Mouse (Mus musculus): ENCODE results near the gene Pbx3. TPM values are rescaled to one million over a fixed set of nuclear protein-coding genes. Genes with fewer than 3 reads are reported as not detected.

Gene Pbx3
- polyA plus RNA-seq, 1 experiment: 12.2 TPM

- Histone ChIP-seq H3K4me3 (ENCODE audit: insufficient read depth, low read length) (no peak overlapping the region), H3K4me1 (ENCODE audit: control insufficient read depth, insufficient read depth, low read length) (no peaks in the 10 kb centered on the region), H3K27ac (ENCODE audit: insufficient read depth, low read length) (no peak overlapping the region)
- TF ChIP-seq CTCF (IDR thresholded peaks at IDR 0.05; ENCODE audit: extremely low read depth, insufficient read depth, low read length): no peak
- TF ChIP-seq POLR2A (IDR thresholded peaks at IDR 0.05; ENCODE audit: extremely low read depth, insufficient read depth, low read length): no peak
Observed at GRCm38 (mm10) chr2:34347096-34347495, 25.8 kb downstream of the Pbx3 start.

GRCm38 (mm10) chr2:34298664-34299063 is 74.3 kb downstream of the Pbx3 start:
- H3K4me3 ChIP-seq (ENCODE audit: insufficient read depth, low read length): no peak overlapping the region
- no peak for TF ChIP-seq POLR2A (IDR thresholded peaks at IDR 0.05; ENCODE audit: extremely low read depth, insufficient read depth, low read length)
- TF ChIP-seq CTCF (IDR thresholded peaks at IDR 0.05; ENCODE audit: extremely low read depth, insufficient read depth, low read length): no peak
- H3K27ac ChIP-seq (ENCODE audit: insufficient read depth, low read length): no peak overlapping the region
- no peaks in the 10 kb centered on the region for H3K4me1 ChIP-seq (ENCODE audit: control insufficient read depth, insufficient read depth, low read length)

- TF ChIP-seq POLR2A (IDR thresholded peaks at IDR 0.05; ENCODE audit: extremely low read depth, insufficient read depth, low read length) (no peak), CTCF (IDR thresholded peaks at IDR 0.05; ENCODE audit: extremely low read depth, insufficient read depth, low read length) (no peak)
- Histone ChIP-seq H3K4me1 (ENCODE audit: control insufficient read depth, insufficient read depth, low read length) (no peaks in the 10 kb centered on the region), H3K27ac (ENCODE audit: insufficient read depth, low read length) (no peak overlapping the region), H3K4me3 (ENCODE audit: insufficient read depth, low read length) (no peak overlapping the region)
Observed at GRCm38 (mm10) chr2:34298202-34298601, 74.7 kb downstream of the Pbx3 start.

DNA sequence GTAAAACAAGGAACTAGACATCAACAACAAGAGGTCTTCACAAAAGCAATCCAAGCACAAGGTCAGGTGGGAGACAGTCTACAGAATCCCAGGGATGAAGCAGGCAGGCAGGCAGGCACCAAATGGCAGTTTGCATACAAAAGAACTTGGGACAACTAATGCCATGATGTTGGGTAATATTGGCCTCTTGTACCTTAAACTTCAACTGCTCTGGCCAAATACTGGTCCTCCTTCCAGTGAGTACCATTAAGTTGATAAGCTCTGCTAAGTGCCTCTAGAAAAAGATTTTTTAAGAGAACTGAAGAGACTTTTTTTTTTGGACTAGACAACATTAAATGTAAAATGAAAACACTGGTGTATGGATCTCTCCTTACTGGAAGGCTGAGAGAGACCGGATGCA is 83.2 kb downstream of the Pbx3 start:
- no peak overlapping the region for H3K27ac ChIP-seq (ENCODE audit: insufficient read depth, low read length)
- H3K4me1 ChIP-seq (ENCODE audit: control insufficient read depth, insufficient read depth, low read length): no peaks in the 10 kb centered on the region
- TF ChIP-seq CTCF (IDR thresholded peaks at IDR 0.05; ENCODE audit: extremely low read depth, insufficient read depth, low read length): no peak
- no peak for TF ChIP-seq POLR2A (IDR thresholded peaks at IDR 0.05; ENCODE audit: extremely low read depth, insufficient read depth, low read length)
- no peak overlapping the region for H3K4me3 ChIP-seq (ENCODE audit: insufficient read depth, low read length)

DNA sequence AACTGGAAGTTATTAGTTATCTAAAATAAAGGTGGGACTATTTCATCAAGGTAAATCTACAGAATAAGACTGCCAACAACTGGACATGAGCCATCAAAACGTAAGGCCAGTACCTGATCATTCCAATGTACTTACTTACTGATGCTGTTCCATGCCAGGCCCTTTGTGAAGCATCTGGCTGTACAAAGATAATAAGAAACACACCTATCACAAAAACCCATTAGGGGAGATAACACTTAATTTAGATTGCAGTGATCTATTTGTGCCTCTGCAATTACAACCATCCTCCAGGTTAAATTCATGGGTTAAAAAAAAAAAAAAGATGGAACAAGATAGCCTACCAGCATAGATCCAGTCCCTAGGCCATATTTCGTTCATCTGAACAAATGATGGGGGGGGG is 88.7 kb downstream of the Pbx3 start:
- H3K4me1 ChIP-seq (ENCODE audit: control insufficient read depth, insufficient read depth, low read length): no peaks in the 10 kb centered on the region
- TF ChIP-seq CTCF (IDR thresholded peaks at IDR 0.05; ENCODE audit: extremely low read depth, insufficient read depth, low read length): no peak
- TF ChIP-seq POLR2A (IDR thresholded peaks at IDR 0.05; ENCODE audit: extremely low read depth, insufficient read depth, low read length): no peak
- no peak overlapping the region for H3K4me3 ChIP-seq (ENCODE audit: insufficient read depth, low read length)
- H3K27ac ChIP-seq (ENCODE audit: insufficient read depth, low read length): no peak overlapping the region

GRCm38 (mm10) chr2:34280996-34281395 is 91.9 kb downstream of the Pbx3 start:
- Histone ChIP-seq H3K4me1 (ENCODE audit: control insufficient read depth, insufficient read depth, low read length) (no peaks in the 10 kb centered on the region), H3K27ac (ENCODE audit: insufficient read depth, low read length) (no peak overlapping the region), H3K4me3 (ENCODE audit: insufficient read depth, low read length) (no peak overlapping the region)
- TF ChIP-seq CTCF (IDR thresholded peaks at IDR 0.05; ENCODE audit: extremely low read depth, insufficient read depth, low read length): no peak
- TF ChIP-seq POLR2A (IDR thresholded peaks at IDR 0.05; ENCODE audit: extremely low read depth, insufficient read depth, low read length): no peak

DNA sequence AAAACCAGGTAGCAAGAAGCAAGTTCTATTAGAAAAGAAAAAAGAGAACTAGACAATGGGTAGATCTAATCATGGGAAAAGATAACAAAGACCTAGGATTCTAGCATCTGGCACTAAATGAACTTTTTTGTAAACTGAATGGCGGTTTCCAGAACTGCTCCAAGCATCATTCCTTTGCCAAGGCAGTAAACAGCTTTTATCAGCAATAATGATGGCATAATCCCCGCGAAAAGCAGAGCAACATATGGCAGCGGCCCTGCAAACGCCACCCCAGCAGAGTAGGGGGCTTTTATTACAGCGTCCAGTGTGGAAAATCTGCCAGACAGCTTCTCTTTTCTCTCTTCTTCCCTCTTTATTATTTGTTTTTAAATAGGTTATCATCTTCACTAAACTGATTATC is 93.2 kb downstream of the Pbx3 start:
- Histone ChIP-seq H3K27ac (ENCODE audit: insufficient read depth, low read length) (no peak overlapping the region), H3K4me1 (ENCODE audit: control insufficient read depth, insufficient read depth, low read length) (no peaks in the 10 kb centered on the region), H3K4me3 (ENCODE audit: insufficient read depth, low read length) (no peak overlapping the region)
- TF ChIP-seq POLR2A (IDR thresholded peaks at IDR 0.05; ENCODE audit: extremely low read depth, insufficient read depth, low read length) (no peak), CTCF (IDR thresholded peaks at IDR 0.05; ENCODE audit: extremely low read depth, insufficient read depth, low read length) (no peak)

- no peak for TF ChIP-seq POLR2A (IDR thresholded peaks at IDR 0.05; ENCODE audit: extremely low read depth, insufficient read depth, low read length)
- TF ChIP-seq CTCF (IDR thresholded peaks at IDR 0.05; ENCODE audit: extremely low read depth, insufficient read depth, low read length): no peak
- no peak overlapping the region for H3K4me3 ChIP-seq (ENCODE audit: insufficient read depth, low read length)
- H3K4me1 ChIP-seq (ENCODE audit: control insufficient read depth, insufficient read depth, low read length): no peaks in the 10 kb centered on the region
- H3K27ac ChIP-seq (ENCODE audit: insufficient read depth, low read length): no peak overlapping the region
Observed at GRCm38 (mm10) chr2:34275630-34276193, 97.2 kb downstream of the Pbx3 start.

DNA sequence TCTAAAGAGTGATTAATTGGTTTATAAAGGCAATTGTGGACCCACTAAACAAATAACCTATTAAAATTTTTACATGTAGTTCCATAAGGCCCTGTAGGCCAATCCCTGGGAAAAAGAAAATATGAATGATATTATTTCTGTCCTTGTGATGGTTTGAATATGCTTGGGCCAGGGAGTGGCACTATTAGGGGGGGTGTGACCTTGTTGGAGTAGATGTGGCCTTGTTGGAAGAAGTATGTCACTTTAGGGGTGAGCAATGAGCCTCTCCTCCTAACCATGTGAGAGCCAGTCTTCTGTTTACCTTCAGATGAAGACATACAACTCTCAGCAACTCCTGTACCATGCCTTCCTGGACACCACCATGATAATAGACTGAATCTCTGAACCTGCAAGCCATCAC is 110.9 kb downstream of the Pbx3 start:
- no peak overlapping the region for H3K27ac ChIP-seq (ENCODE audit: insufficient read depth, low read length)
- no peak for TF ChIP-seq CTCF (IDR thresholded peaks at IDR 0.05; ENCODE audit: extremely low read depth, insufficient read depth, low read length)
- no peak for TF ChIP-seq POLR2A (IDR thresholded peaks at IDR 0.05; ENCODE audit: extremely low read depth, insufficient read depth, low read length)
- H3K4me3 ChIP-seq (ENCODE audit: insufficient read depth, low read length): no peak overlapping the region
- H3K4me1 ChIP-seq (ENCODE audit: control insufficient read depth, insufficient read depth, low read length): no peaks in the 10 kb centered on the region

DNA sequence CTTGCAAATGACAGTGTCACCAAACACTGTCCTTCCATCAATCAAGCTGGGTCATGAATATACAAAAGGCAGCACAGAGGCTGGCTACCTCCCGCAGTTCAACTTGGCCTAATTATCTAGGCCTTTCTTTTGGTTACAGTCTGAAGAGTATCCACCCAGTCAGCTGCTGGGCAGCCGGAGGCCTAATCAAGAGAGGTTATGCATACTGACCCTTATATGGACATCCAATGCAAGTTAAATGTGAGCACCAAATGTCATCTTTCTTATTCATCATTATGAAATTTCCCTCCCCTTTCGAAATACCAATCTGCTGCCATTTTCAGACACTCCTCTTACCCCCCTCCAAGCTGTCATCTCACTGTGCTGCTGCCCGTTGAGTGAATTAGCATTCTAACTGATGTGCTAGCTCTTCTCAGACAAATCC is 112.3 kb downstream of the Pbx3 start:
- H3K4me3 ChIP-seq (ENCODE audit: insufficient read depth, low read length): no peak overlapping the region
- no peaks in the 10 kb centered on the region for H3K4me1 ChIP-seq (ENCODE audit: control insufficient read depth, insufficient read depth, low read length)
- no peak overlapping the region for H3K27ac ChIP-seq (ENCODE audit: insufficient read depth, low read length)
- TF ChIP-seq CTCF (IDR thresholded peaks at IDR 0.05; ENCODE audit: extremely low read depth, insufficient read depth, low read length) (no peak), POLR2A (IDR thresholded peaks at IDR 0.05; ENCODE audit: extremely low read depth, insufficient read depth, low read length) (no peak)
